Mouse (Mus musculus) MEL (cell line): ENCODE results near the gene Adgrb3.

Experiments used
- CTCF ChIP-seq, 3 experiments: IDR thresholded peaks in 2 of 3; conservative IDR thresholded peaks in 1 of 3; 2 replicates each; pipeline ENCODE4 v1.5.1; 2011 to 2012; ENCODE audit warnings: low read length in 3 of 3, low read depth in 2 of 3, mild to moderate bottlenecking in 2 of 3, improper control_type of control experiment in 1 of 3, inconsistent platforms in 1 of 3, mixed read lengths in 1 of 3, moderate library complexity in 1 of 3; ENCODE audit not compliant: control insufficient read depth in 1 of 3, insufficient read depth in 1 of 3, poor library complexity in 1 of 3, severe bottlenecking in 1 of 3
- GATA1 ChIP-seq: IDR thresholded peaks from 2 replicates; pipeline ENCODE4 v1.6.1; 2011; ENCODE audit warnings: low read depth, low read length, improper control_type of control experiment

- TF ChIP-seq GATA1: no peak
- TF ChIP-seq CTCF (IDR thresholded peaks at IDR 0.05 in 2 of 3, conservative IDR thresholded peaks at IDR 0.05 in 1 of 3; ENCODE audit: control insufficient read depth in 1 of 3, insufficient read depth in 1 of 3, low read depth in 2 of 3, low read length in 3 of 3, poor library complexity in 1 of 3, severe bottlenecking in 1 of 3): no peak
Observed at GRCm38 (mm10) chr1:25775440-25776130, 53.9 kb downstream of the Adgrb3 start.
